Mouse (Mus musculus) kidney, adult 2 months (tissue): ENCODE measurements around the gene Klhl33.

ENCODE experiments used
- CTCF ChIP-seq: fragments of 200-500 bp; conservative IDR thresholded peaks from 2 replicates; pipeline ENCODE4 v1.5.1; 2011; ENCODE audit warnings: low read depth, mild to moderate bottlenecking, control low read depth, low read length, moderate library complexity, mixed read lengths; ENCODE audit not compliant: insufficient read depth, insufficient read length
- POLR2A ChIP-seq: fragments of 200-500 bp; IDR thresholded peaks from one replicate; pipeline ENCODE4 v1.6.1; 2011; ENCODE audit warnings: low read depth, low read length, control low read depth

GRCm38 (mm10) chr14:50895407-50895806, 1.9 kb downstream of the Klhl33 start:
- TF ChIP-seq CTCF: no peak
- no peak for TF ChIP-seq POLR2A
